Mouse (Mus musculus) CH12.LX (cell line): ENCODE data around the gene Lpcat2.

Source experiments
- CHD2 ChIP-seq: IDR thresholded peaks from 2 replicates; pipeline ENCODE4 v1.6.1; 2011; ENCODE audit warnings: low read length, improper control_type of control experiment
- CTCF ChIP-seq, 2 experiments: IDR thresholded peaks in 1 of 2; conservative IDR thresholded peaks in 1 of 2; 2 replicates each; pipeline ENCODE4 v1.5.1; 2011 to 2012; ENCODE audit warnings: low read depth in 2 of 2, low read length in 2 of 2, improper control_type of control experiment in 1 of 2, inconsistent platforms in 1 of 2, mild to moderate bottlenecking in 1 of 2, moderate library complexity in 1 of 2
- E2F4 ChIP-seq: IDR thresholded peaks from 2 replicates; pipeline ENCODE4 v1.6.1; 2011; ENCODE audit warnings: low read depth, low read length, improper control_type of control experiment; ENCODE audit not compliant: insufficient replicate concordance
- ETS1 ChIP-seq: conservative IDR thresholded peaks from 2 replicates; pipeline ENCODE4 v1.6.1; 2012; ENCODE audit warnings: low read depth, mild to moderate bottlenecking, inconsistent platforms, low read length, improper control_type of control experiment, moderate library complexity
- IRF4 ChIP-seq: IDR thresholded peaks from 2 replicates; pipeline ENCODE4 v1.6.1; 2014; ENCODE audit warnings: low read depth, mild to moderate bottlenecking, inconsistent platforms, low read length, improper control_type of control experiment
- MAFK ChIP-seq: IDR thresholded peaks from 2 replicates; pipeline ENCODE4 v1.6.1; 2011; ENCODE audit warnings: low read length, improper control_type of control experiment; ENCODE audit not compliant: insufficient replicate concordance
- NRF1 ChIP-seq: IDR thresholded peaks from 2 replicates; pipeline ENCODE4 v1.6.1; 2014; ENCODE audit warnings: low read depth, mild to moderate bottlenecking, inconsistent platforms, low read length, improper control_type of control experiment, moderate library complexity
- POLR2A ChIP-seq: IDR thresholded peaks from 2 replicates; pipeline ENCODE4 v1.6.1; 2011; ENCODE audit warnings: low read depth, mild to moderate bottlenecking, improper control_type of control experiment, low read length
- POLR2AphosphoS2 ChIP-seq: IDR thresholded peaks from 2 replicates; pipeline ENCODE4 v1.6.1; 2011; ENCODE audit warnings: low read depth, low read length, improper control_type of control experiment
- TBP ChIP-seq: conservative IDR thresholded peaks from 2 replicates; pipeline ENCODE4 v1.6.1; 2011; ENCODE audit warnings: low read depth, low read length, improper control_type of control experiment
- USF1 ChIP-seq: IDR thresholded peaks from 2 replicates; pipeline ENCODE4 v1.6.1; 2014; ENCODE audit warnings: low read depth, mild to moderate bottlenecking, inconsistent platforms, low read length, improper control_type of control experiment
- ZC3H11A ChIP-seq: IDR thresholded peaks from 2 replicates; pipeline ENCODE4 v1.6.1; 2012; ENCODE audit warnings: low read depth, mild to moderate bottlenecking, inconsistent platforms, low read length, improper control_type of control experiment
- ZNF384 ChIP-seq: IDR thresholded peaks from 2 replicates; pipeline ENCODE4 v1.6.1; 2012; ENCODE audit warnings: low read depth, low read length, improper control_type of control experiment, inconsistent platforms

- TF ChIP-seq POLR2A = no peak
- TF ChIP-seq CTCF (conservative IDR thresholded peaks at IDR 0.05 in 1 of 2, IDR thresholded peaks at IDR 0.05 in 1 of 2; ENCODE audit: low read depth in 2 of 2, low read length in 2 of 2) = no peak
- TF ChIP-seq MAFK = no peak
- no peak for TF ChIP-seq ETS1
- no peak for TF ChIP-seq E2F4
- TF ChIP-seq TBP = no peak
- TF ChIP-seq ZC3H11A = no peak
- no peak for TF ChIP-seq CHD2
- TF ChIP-seq NRF1 = no peak
- TF ChIP-seq ZNF384 = no peak
- no peak for TF ChIP-seq USF1
- no peak for TF ChIP-seq POLR2AphosphoS2
- TF ChIP-seq IRF4 = no peak
Measured at GRCm38 (mm10) chr8:92812773-92813172, 42.4 kb upstream of the Lpcat2 start.
